Mouse (Mus musculus): ENCODE results near the gene Prl7b1. TPM values are rescaled to one million over a fixed set of nuclear protein-coding genes. Genes with fewer than 3 reads are reported as not detected.

Prl7b1 gene
- total RNA-seq (2021): not detected
- long read RNA-seq, experiment 1: 0 reads
- long read RNA-seq, experiment 2: 0 reads

DNA sequence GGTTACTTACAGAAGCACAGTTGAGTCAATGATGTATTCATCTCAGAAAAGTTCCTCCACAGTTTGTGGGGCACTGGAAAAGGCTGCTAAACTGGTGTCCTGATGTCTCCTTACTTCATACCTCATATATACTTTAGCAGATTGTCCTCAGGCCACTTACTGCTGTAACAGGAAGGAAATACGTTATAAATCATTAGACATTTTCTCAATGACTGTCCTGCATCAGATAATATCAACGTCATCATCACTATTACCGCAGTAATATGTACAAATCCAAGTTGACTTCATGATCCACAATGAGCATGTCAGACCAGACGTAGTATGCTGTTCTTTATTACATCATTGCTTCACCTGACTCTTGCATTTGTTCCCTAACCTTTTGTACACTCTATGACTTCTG, at the start of gene Prl7b1:
TSS of gene Prl7b1 (minus strand) at position 101 of the 400 bp plus-strand sequence.
- no peak for DNase-seq

DNA sequence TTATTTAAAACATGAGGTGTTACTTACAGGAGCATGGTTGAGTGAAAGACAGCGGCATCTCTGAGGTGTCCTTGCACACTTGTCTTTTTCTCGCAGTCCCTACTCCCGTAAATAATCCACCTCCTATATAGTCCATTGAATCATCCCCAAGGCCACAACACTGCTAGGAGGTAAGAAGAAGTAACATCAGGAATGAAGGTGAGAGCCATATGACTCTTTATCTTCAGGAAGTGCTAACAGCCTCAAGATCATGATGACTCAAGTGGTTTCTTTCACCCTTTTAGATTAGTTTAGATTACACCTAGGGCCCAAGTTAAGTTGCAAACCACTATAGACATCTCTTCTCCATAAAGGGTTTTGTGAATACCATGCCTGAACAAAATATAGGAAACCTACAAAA, 32.0 kb upstream of the Prl7b1 start, which contains the start of gene Prl7a1:
TSS of gene Prl7a1 (minus strand) at position 101 of the 400 bp plus-strand sequence.
- no peak for DNase-seq

DNA sequence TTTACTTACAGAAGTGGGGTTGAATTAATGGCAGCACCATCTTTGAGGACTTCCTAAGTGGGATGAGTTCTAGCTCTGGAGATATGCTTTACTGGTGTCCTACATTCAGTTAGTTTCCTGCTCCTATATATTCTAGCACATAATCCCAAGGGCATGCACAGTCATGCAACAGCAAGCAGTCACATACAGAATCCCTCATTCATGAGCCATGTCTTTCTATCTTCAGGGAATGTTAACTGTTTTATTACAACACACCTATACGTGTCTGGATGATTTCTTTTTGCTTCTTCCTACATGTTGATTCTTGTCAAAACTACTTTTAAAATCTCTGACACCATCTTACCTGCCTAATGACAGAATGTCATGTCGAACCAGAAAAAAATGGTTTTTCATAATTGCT, 28.3 kb downstream of the Prl7b1 start, which contains the start of gene Prl8a1:
TSS of gene Prl8a1 (minus strand) at position 101 of the 400 bp plus-strand sequence.
- no peak for DNase-seq

DNA sequence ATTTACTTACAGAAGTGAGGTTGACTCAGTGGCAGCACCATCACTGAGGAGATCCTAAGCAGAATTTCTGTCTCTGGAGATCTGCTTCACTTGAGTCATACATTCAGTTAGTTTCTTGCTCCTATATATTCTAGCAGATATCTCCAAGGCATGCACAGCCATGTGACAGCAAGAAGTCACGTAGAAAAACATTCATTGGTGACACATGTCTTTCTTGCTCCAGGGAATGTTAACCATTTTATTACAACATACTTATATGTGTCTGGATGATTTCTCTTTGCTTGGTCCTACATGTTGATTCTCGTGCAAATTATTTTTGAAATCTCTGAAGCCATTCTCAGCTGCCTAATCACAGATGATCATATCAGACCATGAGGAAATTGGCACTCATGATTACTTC, 45.9 kb downstream of the Prl7b1 start, which contains the start of gene Prl8a9:
TSS of gene Prl8a9 (minus strand) at position 101 of the 400 bp plus-strand sequence.
- no peak for DNase-seq

DNA sequence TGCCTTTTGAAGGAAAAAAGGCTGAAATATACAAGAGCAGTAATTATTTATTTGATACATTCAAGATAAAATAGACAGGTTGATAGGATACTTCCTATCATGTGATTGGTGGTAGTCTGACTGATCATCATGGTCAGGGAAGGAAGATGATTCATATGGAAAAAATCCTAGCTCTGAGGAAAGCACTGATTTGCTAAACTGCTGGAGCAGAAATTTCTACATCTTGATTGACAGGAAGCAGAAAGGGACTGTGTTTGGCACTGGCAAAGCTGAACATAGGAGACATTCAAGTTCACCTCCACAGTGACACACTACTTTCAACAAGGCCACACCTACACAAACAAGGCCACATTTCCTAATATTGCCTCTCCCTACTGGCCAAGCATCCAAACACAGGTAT, 57.0 kb downstream of the Prl7b1 start:
- DNase-seq: no peak

Other genes starting within 250 kb of the Prl7b1 start
- not detected for gene Prl2b1, start 219.7 kb downstream of the Prl7b1 start, total RNA-seq (2021)
- not detected for gene Prl8a6, start 171.9 kb downstream of the Prl7b1 start, total RNA-seq (2021)
- gene Prl8a8, start 97.4 kb downstream of the Prl7b1 start, total RNA-seq (2021): not detected
- gene Prl8a9, start 46.0 kb downstream of the Prl7b1 start, total RNA-seq (2021): not detected
- gene Prl8a1, start 28.4 kb downstream of the Prl7b1 start, total RNA-seq (2021): not detected
- gene Prl7a1, start 31.9 kb upstream of the Prl7b1 start, total RNA-seq (2021): not detected
- gene Prl7a2, start 57.5 kb upstream of the Prl7b1 start, total RNA-seq (2021): not detected
- gene Prl7d1, start 106.2 kb upstream of the Prl7b1 start, total RNA-seq (2021): not detected
- gene Prl7c1, start 170.2 kb upstream of the Prl7b1 start, total RNA-seq (2021): not detected
- not detected for gene Prl2a1, start 191.1 kb upstream of the Prl7b1 start, total RNA-seq (2021)
- not detected for gene Prl2c1, start 238.8 kb upstream of the Prl7b1 start, total RNA-seq (2021)